Mouse (Mus musculus): ENCODE measurements around the gene Copz2.
A peak's percentile ranks its signal among the peaks of the same experiment; 100 is the strongest.

Copz2 gene

GRCm38 (mm10) chr11:96867149-96867548 is 17.5 kb downstream of the Copz2 start:
- DNase-seq (ENCODE audit: low spot score), result peak; percentile 57

GRCm38 (mm10) chr11:96872441-96873379 is 23.0 kb downstream of the Copz2 start:
- no peak for DNase-seq (ENCODE audit: low spot score)

- DNase-seq (ENCODE audit: low spot score), result no peak
Measured at GRCm38 (mm10) chr11:96873601-96874140, 24.0 kb downstream of the Copz2 start.

- DNase-seq (ENCODE audit: low spot score), result no peak
Measured at GRCm38 (mm10) chr11:96875270-96875669, 25.6 kb downstream of the Copz2 start.

GRCm38 (mm10) chr11:96875745-96876144 is 26.1 kb downstream of the Copz2 start:
- peak; percentile 46 for DNase-seq (ENCODE audit: low spot score)

GRCm38 (mm10) chr11:96876300-96877040 is 26.8 kb downstream of the Copz2 start:
- no peak for DNase-seq (ENCODE audit: low spot score)

- DNase-seq (ENCODE audit: low spot score), result no peak
Measured at GRCm38 (mm10) chr11:96877071-96877470, 27.4 kb downstream of the Copz2 start.

GRCm38 (mm10) chr11:96878715-96879114 is 29.0 kb downstream of the Copz2 start:
- no peak for DNase-seq (ENCODE audit: low spot score)

GRCm38 (mm10) chr11:96879359-96879758 is 29.7 kb downstream of the Copz2 start:
- DNase-seq (ENCODE audit: low spot score), result no peak

GRCm38 (mm10) chr11:96880296-96880695 is 30.6 kb downstream of the Copz2 start:
- no peak for DNase-seq (ENCODE audit: low spot score)

GRCm38 (mm10) chr11:96885901-96886340 is 36.3 kb downstream of the Copz2 start:
- no peak for DNase-seq (ENCODE audit: low spot score)

- no peak for DNase-seq (ENCODE audit: low spot score)
Measured at GRCm38 (mm10) chr11:96886942-96887546, 37.4 kb downstream of the Copz2 start.

- DNase-seq (ENCODE audit: low spot score), result no peak
Measured at GRCm38 (mm10) chr11:96891784-96892527, 42.3 kb downstream of the Copz2 start.

GRCm38 (mm10) chr11:96893203-96893842 is 43.7 kb downstream of the Copz2 start:
- DNase-seq (ENCODE audit: low spot score), result no peak

GRCm38 (mm10) chr11:96895886-96896285 is 46.2 kb downstream of the Copz2 start:
- no peak for DNase-seq (ENCODE audit: low spot score)

- no peak for DNase-seq (ENCODE audit: low spot score)
Measured at GRCm38 (mm10) chr11:96899449-96900306, 50.0 kb downstream of the Copz2 start.

GRCm38 (mm10) chr11:96901332-96901731 is 51.7 kb downstream of the Copz2 start:
- no peak for DNase-seq (ENCODE audit: low spot score)

- no peak for DNase-seq (ENCODE audit: low spot score)
Measured at GRCm38 (mm10) chr11:96902639-96903635, 53.3 kb downstream of the Copz2 start.
